Mouse (Mus musculus) liver, adult 2 months (tissue): ENCODE results near the gene Tpt1.

Experiments used
- CTCF ChIP-seq: fragments of 200-500 bp; IDR thresholded peaks from 2 replicates; pipeline ENCODE4 v1.5.1; 2011; ENCODE audit warnings: low read depth, low read length, control low read depth
- POLR2A ChIP-seq: fragments of 200-500 bp; IDR thresholded peaks from 2 replicates; pipeline ENCODE4 v1.6.1; 2011; ENCODE audit warnings: low read length, control low read depth; ENCODE audit not compliant: insufficient read depth; ENCODE audit errors: extremely low read depth

DNA sequence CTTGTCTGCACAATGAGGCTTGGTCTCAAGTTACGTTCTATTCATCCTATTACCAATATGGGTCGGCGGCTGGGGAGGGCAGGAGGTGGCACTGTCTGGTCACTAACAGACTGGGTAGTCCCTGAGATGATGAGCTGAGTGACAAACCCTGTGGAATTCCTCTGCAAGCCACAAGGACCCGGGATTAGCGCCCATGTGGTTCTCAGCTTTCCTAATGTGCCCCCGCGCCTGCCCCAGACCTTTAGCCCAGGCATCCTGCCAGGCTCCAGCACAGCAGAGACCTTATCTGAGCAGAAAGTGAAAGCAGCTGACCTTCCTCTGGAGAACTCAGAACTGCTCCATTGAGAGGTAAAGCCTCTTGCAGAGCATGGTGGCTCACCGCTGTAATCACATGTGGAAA is 37.1 kb upstream of the Tpt1 start:
- TF ChIP-seq CTCF = peak; percentile 74
- no peak for TF ChIP-seq POLR2A
